ENCODE assay signal across 8 mouse cellular contexts in genomic region chr2:155691723-155692493, GRCm38 (mm10). TPM values are rescaled to one million over a fixed set of nuclear protein-coding genes. Genes with fewer than 3 reads are reported as not detected.
DNase-seq lines count a peak whose midpoint lies in the region; ATAC-seq and TF ChIP-seq lines count a peak whose summit lies in the region.

Gene Trpc4ap (minus strand): TSS chr2:155692384.

- H3K9ac ChIP-seq in heart, embryonic 12.5 days: peak within 1 kb of the TSS; percentile 91
- H3K9ac ChIP-seq in kidney, postnatal 0 days (ENCODE audit: low read depth, low read length): peak within 1 kb of the TSS; percentile 96
- H3K9ac ChIP-seq in liver, embryonic 11.5 days (ENCODE audit: low read depth, low read length): peak within 1 kb of the TSS; percentile 87
- H3K9ac ChIP-seq in stomach, embryonic 14.5 days (replicated peaks; ENCODE audit: low read depth, low read length): peak within 1 kb of the TSS; percentile 78

- H3K27ac ChIP-seq in heart, embryonic 12.5 days (ENCODE audit: poor library complexity, severe bottlenecking): peak within 1 kb of the TSS; percentile 80
- peak within 1 kb of the TSS; percentile 93 for H3K27ac ChIP-seq in kidney, postnatal 0 days
- peak within 1 kb of the TSS; percentile 82 for H3K27ac ChIP-seq in liver, embryonic 11.5 days (ENCODE audit: low read depth, low read length)
- peak within 1 kb of the TSS; percentile 81 for H3K27ac ChIP-seq in stomach, embryonic 14.5 days (ENCODE audit: low read length)

- DNase-seq in brain, embryonic 14.5 days (ENCODE audit: low read depth): peak; percentile 97
- DNase-seq in kidney, postnatal 0 days (ENCODE audit: low spot score): peak; percentile 97
- peak; percentile 99 for DNase-seq in liver, embryonic 11.5 days (ENCODE audit: low spot score)
- DNase-seq in naive thymus-derived CD4-positive, alpha-beta T cell, adult 2 months (ENCODE audit: low read depth): peak; percentile 99

- no peaks in the 10 kb centered on the region for H3K27me3 ChIP-seq in C2C12 (ENCODE audit: control insufficient read depth, insufficient read depth, insufficient read length)
- no peaks in the 10 kb centered on the region for H3K27me3 ChIP-seq in erythroblast, embryonic 14.5 days (ENCODE audit: control insufficient read depth)
- no peaks in the 10 kb centered on the region for H3K27me3 ChIP-seq in heart, embryonic 12.5 days (replicated peaks)
- no peaks in the 10 kb centered on the region for H3K27me3 ChIP-seq in kidney, postnatal 0 days (ENCODE audit: insufficient read depth, low read length)
- H3K27me3 ChIP-seq in liver, embryonic 11.5 days (replicated peaks; ENCODE audit: control insufficient read depth, insufficient read depth, low read length): no peaks in the 10 kb centered on the region
- H3K27me3 ChIP-seq in stomach, embryonic 14.5 days (ENCODE audit: control insufficient read depth, insufficient read depth, low read length): no peaks in the 10 kb centered on the region

- peaks cover 45% of the 10 kb centered on the region for H3K79me3 ChIP-seq in C2C12 (ENCODE audit: low read depth)

- under 1% methylated on average over 71 of the region's 72 CpGs for WGBS in heart, embryonic 12.5 days
- WGBS in kidney, postnatal 0 days: under 1% methylated on average over 58 of the region's 72 CpGs
- under 1% methylated on average over 72 of the region's 72 CpGs for WGBS in liver, embryonic 11.5 days
- WGBS in stomach, embryonic 14.5 days: under 1% methylated on average over 56 of the region's 72 CpGs

- ATAC-seq in heart, embryonic 12.5 days (ENCODE audit: insufficient number of reproducible peaks, low FRiP score): peak; percentile 96
- ATAC-seq in kidney, postnatal 0 days (replicated peaks; ENCODE audit: low FRiP score, low read depth): peak; percentile 95
- ATAC-seq in liver, embryonic 11.5 days (replicated peaks; ENCODE audit: low FRiP score): peak; percentile 97
- peak; percentile 96 for ATAC-seq in stomach, embryonic 14.5 days (ENCODE audit: insufficient number of reproducible peaks, insufficient read depth, low FRiP score, low read depth)

- H3K36me3 ChIP-seq in C2C12 (ENCODE audit: control insufficient read depth, insufficient read depth): peaks cover 7% of the 10 kb centered on the region
- H3K36me3 ChIP-seq in erythroblast, embryonic 14.5 days (ENCODE audit: control insufficient read depth): peaks cover 7% of the 10 kb centered on the region
- peaks cover 6% of the 10 kb centered on the region for H3K36me3 ChIP-seq in heart, embryonic 12.5 days
- no peaks in the 10 kb centered on the region for H3K36me3 ChIP-seq in kidney, postnatal 0 days (ENCODE audit: insufficient read depth, low read length)
- no peaks in the 10 kb centered on the region for H3K36me3 ChIP-seq in liver, embryonic 11.5 days (ENCODE audit: control insufficient read depth, insufficient read depth, low read length)
- H3K36me3 ChIP-seq in stomach, embryonic 14.5 days (ENCODE audit: control insufficient read depth, insufficient read depth, low read length): no peaks in the 10 kb centered on the region

- peak; percentile 56 for TF ChIP-seq POLR2A in brain, embryonic 14.5 days (IDR thresholded peaks at IDR 0.05; ENCODE audit: borderline replicate concordance, extremely low read depth, insufficient read depth, insufficient read length, poor library complexity, severe bottlenecking)

- H3K4me1 ChIP-seq in erythroblast, embryonic 14.5 days (ENCODE audit: control insufficient read depth): peaks cover 32% of the 10 kb centered on the region
- peaks cover 13% of the 10 kb centered on the region for H3K4me1 ChIP-seq in heart, embryonic 12.5 days (replicated peaks)
- 0 out of 2 replicates have a peak, but pooled peaks cover 10% of the 10 kb centered on the region for H3K4me1 ChIP-seq in kidney, postnatal 0 days (replicated peaks; ENCODE audit: insufficient read depth, low read length)
- peaks cover 10% of the 10 kb centered on the region for H3K4me1 ChIP-seq in liver, embryonic 11.5 days (replicated peaks; ENCODE audit: control insufficient read depth, insufficient read depth, low read length)
- peaks cover 13% of the 10 kb centered on the region for H3K4me1 ChIP-seq in stomach, embryonic 14.5 days (ENCODE audit: control insufficient read depth, insufficient read depth, low read length)

- peak within 1 kb of the TSS; percentile 93 for H3K4me3 ChIP-seq in C2C12 (ENCODE audit: insufficient read depth, poor library complexity, severe bottlenecking)
- peak within 1 kb of the TSS; percentile 100 for H3K4me3 ChIP-seq in erythroblast, embryonic 14.5 days (replicated peaks)
- H3K4me3 ChIP-seq in heart, embryonic 12.5 days: peak within 1 kb of the TSS; percentile 75
- H3K4me3 ChIP-seq in kidney, postnatal 0 days (replicated peaks; ENCODE audit: low read depth, low read length): peak within 1 kb of the TSS; percentile 92
- peak within 1 kb of the TSS; percentile 85 for H3K4me3 ChIP-seq in liver, embryonic 11.5 days (ENCODE audit: low read depth, low read length)
- peak within 1 kb of the TSS; percentile 71 for H3K4me3 ChIP-seq in stomach, embryonic 14.5 days (ENCODE audit: low read depth, low read length)

- H3ac ChIP-seq in C2C12 (ENCODE audit: control insufficient read depth, insufficient read length, low read depth): peak within 1 kb of the TSS; percentile 81

- peak; percentile 93 for TF ChIP-seq CTCF in C2C12 (IDR thresholded peaks at IDR 0.05; ENCODE audit: control insufficient read depth, insufficient read depth, insufficient read length)
- peak; percentile 98 for TF ChIP-seq CTCF in brain, embryonic 14.5 days (IDR thresholded peaks at IDR 0.05; ENCODE audit: borderline replicate concordance, extremely low read depth, insufficient read depth, insufficient read length)
- TF ChIP-seq CTCF in kidney, postnatal 0 days (IDR thresholded peaks at IDR 0.05; ENCODE audit: low read depth): peak; percentile 96

- peak within 1 kb of the TSS; percentile 83 for H3K4me2 ChIP-seq in heart, embryonic 12.5 days
- H3K4me2 ChIP-seq in kidney, postnatal 0 days (ENCODE audit: low read length): peak within 1 kb of the TSS; percentile 80
- peak within 1 kb of the TSS; percentile 81 for H3K4me2 ChIP-seq in liver, embryonic 11.5 days
- H3K4me2 ChIP-seq in stomach, embryonic 14.5 days (replicated peaks; ENCODE audit: low read depth, low read length): peak within 1 kb of the TSS; percentile 64

- H3K9me3 ChIP-seq in erythroblast, embryonic 14.5 days (ENCODE audit: control insufficient read depth, low read length): no peaks in the 10 kb centered on the region
- H3K9me3 ChIP-seq in heart, embryonic 12.5 days (replicated peaks): no peaks in the 10 kb centered on the region
- H3K9me3 ChIP-seq in kidney, postnatal 0 days (replicated peaks; ENCODE audit: low read length): no peaks in the 10 kb centered on the region
- no peaks in the 10 kb centered on the region for H3K9me3 ChIP-seq in liver, embryonic 11.5 days (ENCODE audit: control insufficient read depth, low read length)
- H3K9me3 ChIP-seq in stomach, embryonic 14.5 days (ENCODE audit: control insufficient read depth, low read depth, low read length): no peaks in the 10 kb centered on the region

- H3K79me2 ChIP-seq in C2C12 (ENCODE audit: control insufficient read depth, insufficient read depth): peaks cover 52% of the 10 kb centered on the region

TF ChIP-seq in C2C12, 6 proteins besides CTCF, POLR2A, EP300 and RAD21:
- TF ChIP-seq USF1 (IDR thresholded peaks at IDR 0.05; ENCODE audit: low read depth): no peak
- peak; percentile 90 for TF ChIP-seq MAX (IDR thresholded peaks at IDR 0.05)
- no peak for TF ChIP-seq CEBPB (IDR thresholded peaks at IDR 0.05; ENCODE audit: low read depth)
- no peak for TF ChIP-seq FOSL1 (IDR thresholded peaks at IDR 0.05; ENCODE audit: insufficient read depth, low read length, poor library complexity, severe bottlenecking)
- TF ChIP-seq MYOG (IDR thresholded peaks at IDR 0.05; ENCODE audit: control insufficient read depth, extremely low read depth, insufficient read length): no peak
- no peak for TF ChIP-seq MYOD1 (IDR thresholded peaks at IDR 0.05; ENCODE audit: control insufficient read depth, insufficient read length, low read depth)
TF ChIP-seq in C2C12: peak in this region for 1.

RNA-seq across cellular contexts. Expression of gene Trpc4ap, which starts in this region (rescaled TPM):
- 70.5 TPM for polyA plus RNA-seq in C2C12 (2012; fragmentation: generic; extraction: Trizol)
- 202 TPM in 2 replicates for polyA plus RNA-seq in brain, embryonic 14.5 days (2012; rRNA removed)
- polyA plus RNA-seq in erythroblast, embryonic 14.5 days (2012): 9.2 and 11.1 TPM in 2 replicates
- polyA plus RNA-seq in heart, embryonic 12.5 days (2016; fragmentation: Nextera tagmentation; extraction: Ambion mirVana): 115 and 117 TPM in 2 replicates
- polyA plus RNA-seq in kidney, postnatal 0 days (2015; fragmentation: Nextera tagmentation; extraction: Ambion mirVana): 100 and 102 TPM in 2 replicates
- 103 and 109 TPM in 2 replicates for polyA plus RNA-seq in liver, embryonic 11.5 days (2014; fragmentation: Nextera tagmentation; extraction: Ambion mirVana)
- polyA plus RNA-seq in stomach, embryonic 14.5 days (2014; fragmentation: Nextera tagmentation; extraction: Ambion mirVana): 137 and 140 TPM in 2 replicates

Comparison
In these comparisons a context has a peak if more than half of its experiments do, and no peak if none do; other contexts are left out.
1. Peak in every context shown above with its lines: DNase-seq, ATAC-seq, H3K4me3 ChIP-seq and H3K27ac ChIP-seq.